Mouse (Mus musculus): ENCODE data around the gene Dhrs4.

DNA sequence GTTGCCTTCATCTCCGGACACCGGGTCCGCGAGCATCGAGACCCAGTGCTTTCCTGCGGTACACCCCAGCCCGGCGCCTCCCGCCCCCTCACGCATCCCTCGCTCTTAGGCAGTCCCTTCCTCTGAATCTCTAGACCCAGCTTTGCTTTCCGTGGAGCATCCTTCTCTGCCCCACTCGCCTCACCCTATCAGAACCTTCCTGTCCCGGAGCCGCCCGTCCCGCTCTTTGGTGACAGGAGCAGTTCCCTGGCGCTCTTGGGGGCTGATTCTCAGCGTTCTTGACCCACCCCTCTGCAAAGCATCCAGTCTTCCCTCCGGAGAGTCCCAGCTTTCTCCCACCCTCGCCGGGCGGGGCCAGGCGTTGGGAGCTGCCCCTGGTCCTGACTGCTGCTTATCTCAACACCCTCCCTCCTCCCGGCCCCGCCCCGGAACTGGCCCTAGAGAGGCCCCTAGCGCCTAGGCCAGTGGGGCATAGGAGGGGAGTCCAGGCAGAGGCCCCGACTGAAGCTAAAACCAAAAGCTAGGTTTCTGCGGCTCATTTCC, 12.8 kb downstream of the Dhrs4 start:
- TF ChIP-seq GATA1 (IDR thresholded peaks at IDR 0.05; ENCODE audit: low read length) = no peak
- no peak for TF ChIP-seq TAL1 (IDR thresholded peaks at IDR 0.05; ENCODE audit: low read length)

Measured in erythroblast, embryonic 14.5 days (primary cell).